Mouse (Mus musculus) urinary bladder, postnatal 36 days (tissue): ENCODE results near the gene Micall1.

Source experiments
- DNase-seq, 2 experiments: peaks; one replicate each; pipeline ENCODE4 v3.0.0; 2022; ENCODE audit warnings: low spot score in 2 of 2, mixed read lengths in 1 of 2

The Micall1 gene

DNA sequence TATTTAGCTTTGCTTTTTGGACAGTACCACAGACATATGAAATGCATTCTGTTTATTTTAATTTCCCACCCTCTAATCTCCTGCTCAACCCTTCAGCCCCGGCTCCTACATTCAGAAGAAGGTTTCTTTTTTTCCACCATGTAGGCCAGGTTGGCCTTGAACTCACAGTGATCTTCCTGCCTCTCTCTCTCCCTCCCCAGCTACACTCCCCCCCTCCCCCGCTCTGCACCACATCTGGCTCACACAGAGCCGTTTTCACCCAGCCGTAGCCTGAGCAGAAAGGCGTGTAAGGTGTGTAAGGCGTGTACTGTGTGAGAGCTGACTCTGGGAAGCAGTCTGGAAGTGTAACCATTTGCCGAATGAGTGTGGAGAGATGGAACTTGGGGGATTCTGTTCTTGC, 20.6 kb downstream of the Micall1 start:
- DNase-seq: no peak

DNA sequence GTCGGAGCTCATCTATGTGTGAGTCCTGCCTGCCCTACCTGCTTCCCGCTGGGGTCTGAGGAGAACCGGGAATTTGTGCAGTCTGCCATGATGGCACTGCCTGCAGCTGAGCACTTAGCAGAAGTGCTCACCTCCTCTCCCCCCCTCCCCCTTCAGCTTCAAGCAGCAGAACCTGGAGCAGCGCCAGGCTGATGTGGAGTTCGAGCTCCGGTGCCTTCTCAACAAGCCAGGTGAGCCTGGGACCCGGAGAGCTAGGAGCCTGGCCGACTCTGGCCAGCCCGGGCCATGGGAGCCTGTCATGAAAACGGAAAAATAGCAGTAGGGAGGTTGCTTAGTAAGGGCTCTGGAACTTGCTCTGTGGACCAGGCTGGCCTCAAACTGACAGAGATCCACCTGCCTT, 22.1 kb downstream of the Micall1 start:
- no peak for DNase-seq

DNA sequence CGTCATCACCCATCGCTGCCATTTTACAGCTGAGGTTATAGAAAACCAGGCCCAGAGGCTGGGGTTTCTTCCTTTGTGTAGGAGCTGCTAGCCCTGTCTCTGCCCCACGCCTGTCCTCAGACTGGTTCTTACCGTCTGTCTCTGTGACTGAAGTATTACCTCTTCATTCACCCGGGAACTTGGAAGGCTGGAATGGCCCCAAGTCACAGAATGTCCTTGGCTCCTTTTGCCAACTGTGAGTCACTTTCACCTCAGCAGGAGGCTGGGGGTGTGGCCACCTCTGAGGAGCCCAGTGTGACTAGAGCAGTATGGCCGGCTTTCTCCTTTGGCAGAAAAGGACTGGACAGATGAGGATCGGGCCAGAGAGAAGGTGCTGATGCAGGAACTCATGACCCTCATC, 22.7 kb downstream of the Micall1 start:
- DNase-seq: peak; percentile 66 to 83

DNA sequence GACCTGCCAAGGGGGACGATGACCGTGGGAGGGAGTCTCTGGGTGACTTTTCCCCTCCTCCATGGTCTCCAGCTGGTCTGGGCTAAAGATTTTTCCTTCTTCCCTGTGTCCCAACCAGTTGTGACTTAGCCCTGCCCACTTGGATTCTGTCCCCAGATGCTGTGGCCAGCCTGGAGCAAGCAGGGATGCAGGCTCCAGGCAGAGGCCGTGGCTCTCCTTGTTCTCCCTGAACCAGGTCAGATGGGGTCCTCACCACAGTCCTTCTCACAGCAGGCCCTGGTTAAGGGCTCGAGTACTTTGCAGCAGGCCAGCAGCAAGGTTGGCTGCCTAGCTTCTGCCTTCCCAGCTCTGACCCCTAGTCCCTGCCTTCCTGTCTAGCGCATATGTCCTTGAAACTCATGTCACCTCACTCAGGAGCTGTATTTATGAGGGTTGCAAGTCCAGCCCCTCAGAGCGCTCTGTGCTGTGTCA, 24.5 kb downstream of the Micall1 start:
- no peak for DNase-seq

DNA sequence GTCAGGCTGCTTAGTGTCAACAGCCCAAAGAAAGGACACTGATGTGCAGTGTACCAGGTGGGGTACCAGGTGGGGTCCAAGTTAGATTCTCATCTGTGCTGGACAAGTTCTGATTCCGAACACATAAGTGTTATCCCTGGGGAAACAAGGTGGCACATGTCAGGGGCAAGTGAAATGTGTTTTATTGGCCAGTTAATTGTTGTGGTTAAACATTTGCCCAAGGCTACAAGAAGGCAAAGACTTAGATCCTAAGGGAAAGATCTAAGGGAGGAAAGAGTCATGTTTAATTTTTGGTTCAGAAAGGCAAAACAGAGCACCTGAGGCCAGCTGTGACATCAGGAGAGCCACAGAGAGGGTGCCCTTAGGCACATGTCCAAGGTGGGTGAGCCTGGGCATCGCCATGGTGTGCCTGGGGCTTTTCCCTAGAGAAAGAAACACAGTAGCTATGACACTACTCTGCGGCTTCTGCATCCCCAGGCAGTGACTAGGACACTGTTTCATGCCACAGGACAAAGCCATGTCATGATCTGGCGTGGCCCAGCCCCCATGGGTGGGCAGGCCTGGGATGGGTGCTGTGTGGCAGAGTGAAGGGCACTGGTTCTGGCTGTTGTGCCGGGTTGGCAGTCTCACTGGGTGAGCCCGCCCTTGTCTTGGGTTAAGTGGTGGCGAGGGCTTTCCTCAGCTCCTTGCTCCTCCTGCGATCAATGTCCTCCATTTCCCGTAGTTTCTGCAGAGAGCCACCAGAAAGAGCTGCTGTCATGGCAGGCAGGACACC, 26.0 kb downstream of the Micall1 start:
- DNase-seq: no peak

DNA sequence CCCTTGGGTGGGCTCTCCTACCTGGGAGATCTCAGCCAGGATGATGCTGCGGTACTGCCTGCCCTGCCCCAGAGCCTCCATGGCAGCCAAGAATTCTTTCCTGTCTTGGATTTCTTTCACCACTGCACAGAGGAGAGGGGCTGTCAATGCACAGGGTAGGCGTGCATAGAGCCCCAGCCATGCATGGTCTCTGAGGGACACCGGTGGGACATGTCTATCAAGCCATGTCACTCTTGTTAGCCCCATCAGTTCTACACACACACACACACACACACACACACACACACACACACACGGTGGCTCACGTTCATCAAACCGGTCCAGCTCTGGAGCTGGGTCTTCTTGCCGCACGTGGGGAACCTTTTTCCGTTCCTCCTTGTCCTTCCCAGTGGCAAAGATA, 26.6 kb downstream of the Micall1 start:
- DNase-seq: no peak

DNA sequence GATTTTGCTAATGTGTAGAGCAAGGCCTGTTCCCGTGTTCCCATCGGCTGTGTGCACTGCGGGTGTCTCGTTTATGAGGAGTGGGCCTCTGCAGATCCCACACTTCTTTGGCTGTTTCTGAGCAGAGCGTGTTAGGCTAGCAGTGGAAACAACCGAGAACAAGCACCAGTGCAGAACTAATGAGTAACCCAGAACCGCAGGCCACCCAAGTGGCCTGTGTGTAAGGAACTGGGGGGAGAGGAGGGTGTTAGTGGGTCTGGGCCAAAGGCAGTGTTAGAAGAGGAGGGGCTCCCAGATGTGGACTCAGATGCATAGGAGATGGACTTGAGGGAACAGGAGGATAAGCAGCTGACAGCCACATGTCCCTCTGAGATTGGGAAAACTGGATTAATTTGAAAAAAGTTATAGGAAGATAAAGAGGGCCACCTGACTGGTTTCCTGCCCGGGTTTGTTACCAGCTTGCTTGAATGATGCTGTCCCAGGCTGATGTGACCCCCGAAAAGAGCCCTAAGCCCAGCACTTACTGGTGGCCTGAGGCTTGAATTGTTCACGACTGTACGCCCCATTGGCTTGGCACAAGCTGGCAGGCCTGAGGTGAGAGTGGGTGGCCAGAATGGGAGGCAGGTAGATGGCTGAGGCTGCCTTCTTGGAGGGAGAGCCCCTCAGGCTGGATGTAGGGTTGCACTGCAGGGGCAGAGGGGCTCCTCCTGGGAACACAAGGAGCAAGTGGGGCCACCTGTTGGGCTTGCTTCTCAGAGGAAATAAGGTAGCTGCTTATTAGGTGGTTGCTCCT, 27.3 kb downstream of the Micall1 start:
- no peak for DNase-seq

DNA sequence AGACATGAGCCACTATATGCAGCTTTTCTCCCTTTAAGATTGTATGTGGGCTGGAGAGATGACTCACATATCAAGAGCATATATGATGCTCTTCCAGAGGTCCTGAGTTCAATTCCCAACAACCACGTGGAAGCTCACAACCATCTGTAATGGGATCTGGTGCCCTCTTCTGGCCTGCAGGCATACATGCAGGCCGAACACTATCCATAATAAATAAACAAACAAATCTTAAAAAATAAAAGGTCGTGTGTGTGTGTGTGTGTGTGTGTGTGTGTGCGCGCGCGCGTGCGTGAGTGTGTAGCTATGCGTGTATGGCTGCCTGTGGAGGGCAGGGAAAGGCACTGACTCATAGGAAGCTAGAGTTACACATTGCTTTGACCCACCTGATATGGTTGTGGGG, 30.9 kb downstream of the Micall1 start:
- no peak for DNase-seq

DNA sequence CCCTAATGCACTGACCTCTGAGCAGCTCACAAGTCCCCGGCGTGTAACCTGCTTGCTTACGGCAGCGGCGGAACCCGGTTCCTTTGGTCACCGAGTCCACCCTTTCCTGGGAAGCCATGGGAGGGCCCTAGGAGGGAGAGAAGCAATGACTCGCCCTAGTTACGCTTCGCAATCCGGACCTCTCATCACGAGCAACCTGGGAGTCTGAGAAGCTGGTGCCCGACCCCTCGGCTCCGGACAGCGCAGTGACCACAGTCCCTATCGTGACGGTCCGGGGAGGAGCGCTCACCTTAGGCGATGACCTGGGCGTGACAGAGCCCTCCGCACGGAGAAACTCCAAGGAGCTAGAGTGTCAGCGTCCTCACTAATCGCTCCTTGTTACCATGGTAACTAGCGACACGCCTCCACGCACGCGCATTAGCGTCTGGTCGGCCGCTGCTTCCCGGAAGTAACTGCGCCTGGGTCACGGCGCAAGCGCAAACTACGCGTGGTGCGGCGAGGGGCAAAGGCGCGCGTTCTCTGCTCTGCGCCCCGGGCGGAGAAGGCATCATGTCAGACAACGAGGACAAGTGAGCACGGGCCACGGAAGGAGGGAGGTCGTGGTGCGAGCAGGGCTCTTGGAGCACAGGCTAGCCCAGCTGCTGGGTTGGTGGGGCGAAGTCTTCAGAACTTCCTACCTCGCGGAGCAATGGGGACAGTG, 32.3 kb downstream of the Micall1 start, which contains the start of the genes Polr2f and 1700088E04Rik:
TSS of gene Polr2f (plus strand) at position 144 of the 700 bp plus-strand sequence.
TSS of gene 1700088E04Rik (minus strand) at position 388 of the 700 bp plus-strand sequence.
- peak; percentile 89 to 93 for DNase-seq

DNA sequence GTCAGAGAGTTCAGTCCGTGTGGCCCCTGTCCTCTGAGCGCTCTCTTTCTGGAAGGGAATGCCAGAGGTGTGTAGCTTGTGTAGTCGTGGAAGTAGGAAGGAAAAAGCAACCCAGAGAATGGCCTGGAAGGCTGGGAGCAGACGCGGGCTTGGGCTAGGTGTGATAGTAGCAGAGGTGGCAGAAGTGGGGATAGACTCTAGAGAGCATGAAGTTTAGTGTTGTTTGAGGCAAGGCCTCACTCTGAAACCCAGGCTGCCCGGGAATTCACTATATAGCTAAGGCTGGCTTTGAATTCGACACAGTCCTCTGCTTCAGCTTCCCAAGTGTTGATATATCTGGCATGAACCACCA, 32.8 kb downstream of the Micall1 start:
- DNase-seq: no peak

DNA sequence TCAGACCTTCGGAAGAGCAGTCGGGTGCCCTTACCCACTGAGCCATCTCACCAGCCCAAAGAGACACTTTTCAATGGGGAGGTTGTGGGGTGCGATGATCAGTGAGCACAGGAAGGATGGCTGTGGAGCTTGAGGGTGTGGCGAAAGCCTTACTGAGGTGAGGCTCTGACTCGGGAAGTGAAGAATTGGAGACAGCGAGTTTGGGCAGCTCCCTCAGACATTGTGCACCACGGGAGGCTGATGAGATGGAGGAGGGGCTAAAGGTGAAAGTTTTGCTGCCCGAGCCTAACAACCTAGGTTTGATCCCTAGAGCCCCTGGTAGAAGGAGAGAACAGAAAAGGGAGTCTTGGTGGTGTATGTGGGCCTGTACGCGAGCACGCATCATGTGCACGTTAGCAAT, 34.6 kb downstream of the Micall1 start:
- no peak for DNase-seq

DNA sequence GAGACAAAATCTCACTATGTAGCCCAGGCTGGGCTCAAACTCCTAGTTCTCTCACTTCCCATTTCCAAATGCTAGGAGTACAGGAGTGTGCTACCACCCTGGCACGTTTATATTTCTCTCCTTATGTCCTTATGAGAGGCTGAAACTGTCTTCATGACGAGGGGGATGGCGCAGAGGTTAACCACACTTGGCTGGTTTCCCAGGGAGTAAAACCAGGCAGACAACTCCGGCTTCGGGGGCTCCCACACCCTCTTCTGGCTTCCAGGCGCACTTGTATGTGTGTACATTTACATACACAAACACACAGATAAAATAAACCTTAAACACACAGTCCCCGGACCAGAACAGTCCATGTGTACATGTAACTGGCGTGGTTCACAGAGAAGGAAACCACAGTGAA, 35.3 kb downstream of the Micall1 start:
- no peak for DNase-seq

DNA sequence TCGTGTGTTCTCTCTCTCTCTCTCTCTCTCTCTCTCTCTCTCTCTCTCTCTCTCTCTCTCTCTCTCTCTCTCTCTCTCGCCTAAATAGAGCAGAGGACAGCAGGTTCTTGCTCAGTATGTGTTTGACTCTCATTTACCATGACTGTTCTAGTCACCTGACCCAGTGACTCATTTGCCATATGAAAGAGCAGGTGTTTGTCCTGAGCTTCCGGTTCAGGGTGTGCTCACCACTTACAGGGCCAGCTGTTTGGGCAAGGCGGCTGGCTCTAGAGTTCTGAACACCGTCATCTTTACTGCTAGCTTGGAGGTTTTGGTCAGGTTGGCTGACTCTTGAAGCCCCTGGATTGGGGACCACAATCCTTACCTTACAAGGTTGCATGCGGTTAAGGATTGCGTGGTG, 36.8 kb downstream of the Micall1 start:
- DNase-seq: no peak

DNA sequence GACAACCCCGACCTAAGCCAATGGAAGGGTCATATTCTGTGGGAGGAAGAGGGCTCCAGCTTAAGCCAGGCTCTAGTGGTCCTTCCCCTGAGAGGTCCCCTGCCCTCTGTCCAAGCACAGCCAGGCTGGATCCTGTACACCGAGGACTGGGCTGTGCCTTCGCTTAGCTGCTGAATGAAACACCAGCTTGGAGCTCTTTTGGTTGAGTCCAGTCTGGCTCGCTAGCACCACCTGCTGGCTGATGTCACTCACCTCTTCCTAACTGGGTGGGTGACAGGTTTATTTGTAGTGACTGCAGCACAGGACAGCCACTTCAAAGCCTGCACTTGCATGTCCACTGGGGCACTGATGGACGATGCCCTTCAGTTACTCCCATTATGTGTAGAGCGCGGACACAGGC, 39.8 kb downstream of the Micall1 start:
- peak; percentile 75 to 81 for DNase-seq

DNA sequence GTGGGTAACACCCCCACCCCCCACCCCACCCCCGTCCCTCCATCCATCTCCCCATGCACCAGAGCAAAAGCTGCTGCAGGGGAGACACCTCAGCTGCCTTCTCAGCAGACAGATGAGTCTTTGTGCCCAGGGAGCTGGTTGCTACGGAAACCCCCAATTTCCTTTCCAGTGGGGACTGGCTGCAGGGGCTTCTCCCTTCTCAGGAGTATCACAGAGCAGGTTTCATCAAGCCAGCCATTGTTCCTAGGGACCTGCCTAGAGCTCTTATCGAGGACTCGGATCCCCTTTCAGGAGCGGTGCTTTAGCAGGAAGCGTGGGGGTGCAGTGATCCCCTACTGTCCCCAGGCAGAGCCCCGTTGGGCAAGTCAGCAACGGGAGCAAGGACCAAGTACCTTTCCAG, 43.2 kb downstream of the Micall1 start:
- no peak for DNase-seq

DNA sequence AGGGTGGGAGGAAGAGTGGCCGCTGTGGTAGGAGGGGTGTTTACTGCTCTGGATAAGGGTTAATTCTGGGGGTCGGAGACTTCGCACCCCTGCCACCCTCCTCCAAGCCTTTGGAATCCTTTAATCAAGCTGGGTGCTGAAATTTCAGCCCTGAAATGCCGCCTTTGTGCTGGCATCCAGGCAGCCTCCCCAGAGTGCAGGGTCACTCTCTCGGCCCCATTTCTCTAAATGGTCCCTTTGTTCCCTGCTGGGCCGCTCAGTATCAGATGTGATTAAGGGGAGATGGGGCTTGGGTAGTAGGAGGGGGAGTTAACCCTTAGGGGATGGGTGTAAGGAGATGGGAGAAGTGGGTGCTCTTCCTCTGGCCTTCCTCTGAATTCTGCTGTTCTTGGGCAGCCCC, 44.0 kb downstream of the Micall1 start:
- DNase-seq: no peak

DNA sequence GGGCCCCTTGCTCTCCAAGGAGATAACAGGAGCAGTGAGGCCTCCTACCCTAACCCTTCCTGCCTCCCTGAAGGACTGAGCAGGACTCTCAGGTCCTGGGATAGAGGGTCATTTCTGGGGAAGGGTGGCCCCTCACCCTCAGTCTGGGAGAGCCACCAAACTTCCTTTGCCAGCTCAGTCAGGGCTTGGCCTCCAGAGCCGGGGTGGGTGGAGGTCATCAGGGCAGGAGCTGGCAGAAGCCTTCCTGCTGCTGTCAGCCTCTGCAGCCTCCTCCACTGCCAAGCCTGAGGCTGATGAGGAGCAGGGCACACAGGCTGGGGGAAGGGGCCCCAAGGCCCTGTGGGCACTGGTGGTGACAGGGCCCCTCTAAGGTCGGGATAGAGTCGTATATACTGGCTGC, 46.9 kb downstream of the Micall1 start:
- DNase-seq: no peak

DNA sequence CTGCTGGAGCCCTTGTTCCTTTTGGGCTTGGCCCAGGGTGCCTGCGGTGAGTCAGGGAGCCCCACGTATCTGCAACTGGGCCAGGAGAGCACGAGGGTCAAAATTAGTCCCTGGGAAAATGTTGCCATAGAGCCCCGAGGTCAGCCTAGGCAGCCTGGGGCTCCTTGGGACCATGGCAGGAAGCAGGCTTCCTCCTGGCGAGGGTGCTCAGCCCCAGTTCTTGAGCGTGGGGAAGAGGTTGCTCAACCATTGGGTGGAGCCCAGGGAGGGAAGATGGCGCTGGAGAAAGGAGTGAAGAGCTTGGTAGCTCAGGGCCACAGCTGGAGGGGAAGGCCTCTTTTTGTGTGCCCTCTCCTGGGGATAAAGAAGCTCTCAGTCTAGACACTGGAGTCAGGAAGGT, 53.6 kb downstream of the Micall1 start:
- no peak for DNase-seq

DNA sequence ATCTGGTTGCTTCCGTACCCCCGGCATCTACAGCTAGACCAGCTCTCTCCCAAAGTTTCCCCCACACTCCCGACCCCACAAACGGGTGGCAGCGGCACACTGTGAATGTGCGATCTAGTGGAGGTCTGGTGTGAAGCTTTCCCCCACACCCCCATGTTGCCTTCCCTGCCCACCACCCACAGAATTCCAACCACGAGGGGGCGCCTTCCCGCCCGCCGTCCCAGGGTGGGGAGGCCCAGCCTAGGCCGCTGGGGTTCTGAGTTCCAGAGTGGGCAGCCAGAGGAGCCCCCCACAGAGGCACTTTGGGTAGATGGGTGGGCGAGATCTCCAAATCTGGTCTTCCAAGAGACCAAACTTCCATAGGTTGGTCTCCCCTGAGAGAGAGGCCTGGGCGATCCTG, 54.1 kb downstream of the Micall1 start:
- no peak for DNase-seq

DNA sequence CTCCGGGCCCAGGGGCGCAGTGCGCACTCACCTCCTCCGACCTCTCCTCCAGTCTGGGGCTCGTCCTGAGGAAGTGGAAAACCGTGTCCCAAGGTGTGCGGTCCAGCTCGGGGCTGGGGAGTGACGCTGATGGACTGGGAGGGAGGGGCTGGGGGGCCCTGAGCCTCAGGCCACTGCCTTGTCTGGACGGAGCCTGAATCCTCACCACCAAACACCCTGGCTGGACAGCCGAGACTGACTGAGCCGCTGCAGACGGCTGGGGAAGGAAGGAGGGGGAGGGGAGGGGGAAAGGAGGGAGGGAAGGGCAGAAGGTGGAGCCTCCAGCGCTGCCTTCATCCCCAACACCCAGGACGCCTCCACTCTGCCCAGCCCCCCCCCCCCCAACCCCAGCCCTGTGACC, 55.6 kb downstream of the Micall1 start:
- no peak for DNase-seq

DNA sequence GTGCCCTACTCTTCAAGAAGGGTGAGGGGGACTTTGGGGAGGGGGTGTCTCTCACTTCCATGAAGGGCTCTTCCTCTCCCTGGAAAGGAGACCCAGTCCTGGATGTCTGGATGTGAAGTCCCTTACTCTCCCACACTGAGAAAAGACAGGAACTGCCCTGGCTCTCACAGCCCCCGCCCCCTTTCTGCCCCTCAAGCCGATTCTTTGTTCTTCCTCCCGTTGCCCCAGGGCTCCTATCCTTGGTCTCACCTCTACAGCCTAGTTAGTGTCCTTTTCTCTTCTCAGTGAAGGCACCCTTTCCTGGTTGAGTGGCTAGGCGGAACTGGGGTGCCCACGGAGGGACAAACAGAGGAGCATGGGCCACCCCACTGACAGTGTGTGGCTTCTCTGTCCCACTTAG, 56.4 kb downstream of the Micall1 start, which contains the start of gene Sox10:
TSS of gene Sox10 (minus strand) at position 101 of the 400 bp plus-strand sequence.
- DNase-seq: no peak

DNA sequence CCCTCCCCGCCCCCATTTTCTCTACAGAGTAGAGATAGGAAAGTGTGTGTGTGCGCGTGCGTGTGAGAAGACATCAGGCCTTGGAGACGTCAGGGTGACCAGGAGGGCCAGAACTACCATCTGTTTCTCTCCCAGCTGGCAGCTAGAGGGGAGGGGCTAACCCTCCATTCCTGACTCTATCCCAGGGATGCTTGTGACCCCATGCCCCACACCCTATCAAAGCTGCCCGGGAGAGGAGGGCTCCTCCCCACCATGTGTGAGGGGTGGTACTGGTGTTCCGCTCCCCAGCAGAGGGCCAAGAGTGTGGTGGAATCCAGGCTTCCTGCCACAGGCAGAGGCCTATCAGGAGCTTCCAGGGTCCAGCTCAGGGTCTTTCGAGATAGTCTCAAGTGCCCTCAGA, 58.0 kb downstream of the Micall1 start:
- no peak for DNase-seq
